Mouse (Mus musculus): ENCODE data around the gene Olfr566.

Olfr566 gene

GRCm38 (mm10) chr7:102858665-102859064 is at the start of gene Olfr566:
Olfr566 (minus strand) TSS chr7:102858765.
- DNase-seq, result no peak

- DNase-seq, result no peak
Measured at GRCm38 (mm10) chr7:102890782-102891181, 32.2 kb upstream of the Olfr566 start, which contains the start of gene Olfr569. Olfr569 (minus strand) TSS chr7:102890882.

- DNase-seq, result no peak
Measured at GRCm38 (mm10) chr7:102876822-102877221, 18.3 kb upstream of the Olfr566 start, which contains the start of gene Olfr568. Olfr568 (plus strand) TSS chr7:102877122.

- no peak for DNase-seq
Measured at GRCm38 (mm10) chr7:102855807-102856206, 2.8 kb downstream of the Olfr566 start.

Data from right cerebral cortex, postnatal 4 days (tissue).